Mouse (Mus musculus) spleen, adult 12 weeks (tissue): ENCODE data around the gene Brd3.

ENCODE experiments used
- DNase-seq: peaks from one replicate; pipeline ENCODE4 v3.0.0; 2022; ENCODE audit warnings: low spot score

The Brd3 gene

DNA sequence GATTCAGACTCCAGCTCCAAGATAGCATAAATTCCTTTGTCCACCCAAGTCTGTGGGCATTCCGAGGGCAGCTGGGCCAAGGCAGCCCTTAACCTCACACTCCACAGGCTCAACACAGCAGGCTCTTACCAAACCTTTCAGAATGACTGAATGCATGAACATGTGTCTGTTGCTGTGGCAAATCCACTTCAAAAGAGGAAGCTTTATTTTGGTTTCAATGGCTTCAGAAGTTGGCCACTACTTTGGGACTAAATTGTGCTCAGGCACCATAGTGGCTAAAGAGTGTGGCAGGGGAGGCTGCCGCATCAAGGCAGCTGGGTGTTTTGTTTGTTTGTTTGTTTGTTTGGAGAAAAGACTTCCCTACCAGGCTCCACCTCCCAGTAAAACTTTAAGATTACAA is 107.4 kb downstream of the Brd3 start:
- DNase-seq = no peak

- DNase-seq = no peak
Measured at GRCm38 (mm10) chr2:27396656-27397440, 110.6 kb downstream of the Brd3 start.
